Mouse (Mus musculus) MN1 (cell line): Measurements from ENCODE around the gene Tcf19.
"Not testable (repeated sequence)": the region's sequence is repeated elsewhere in the genome, so short reads cannot be mapped to it uniquely, and the experiment has no call there.

Experiments
- DNase-seq: peaks from one replicate; pipeline ENCODE4 v3.0.0-alpha.2; 2016; ENCODE audit warnings: low spot score

Gene Tcf19

DNA sequence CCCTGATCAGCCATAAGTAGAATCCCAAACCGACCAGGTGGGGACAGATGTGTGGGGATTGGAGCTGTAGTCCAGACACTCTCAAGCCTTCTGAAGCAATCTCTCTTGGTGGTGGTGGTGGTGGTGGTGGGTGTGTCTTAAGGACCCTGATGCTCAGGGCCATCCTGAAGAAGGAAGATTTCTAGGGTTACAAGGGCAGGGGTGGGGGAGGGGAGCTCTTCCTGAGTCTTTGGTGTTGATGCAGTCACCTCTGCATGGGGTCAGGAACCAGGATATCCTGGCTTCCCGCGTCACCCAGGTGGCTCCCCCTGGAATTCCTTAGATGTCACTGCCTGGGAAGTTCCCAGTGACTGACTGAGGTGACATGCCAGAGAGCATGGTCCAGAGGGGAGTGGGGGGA is 15.7 kb upstream of the Tcf19 start:
- DNase-seq, result no peak

DNA sequence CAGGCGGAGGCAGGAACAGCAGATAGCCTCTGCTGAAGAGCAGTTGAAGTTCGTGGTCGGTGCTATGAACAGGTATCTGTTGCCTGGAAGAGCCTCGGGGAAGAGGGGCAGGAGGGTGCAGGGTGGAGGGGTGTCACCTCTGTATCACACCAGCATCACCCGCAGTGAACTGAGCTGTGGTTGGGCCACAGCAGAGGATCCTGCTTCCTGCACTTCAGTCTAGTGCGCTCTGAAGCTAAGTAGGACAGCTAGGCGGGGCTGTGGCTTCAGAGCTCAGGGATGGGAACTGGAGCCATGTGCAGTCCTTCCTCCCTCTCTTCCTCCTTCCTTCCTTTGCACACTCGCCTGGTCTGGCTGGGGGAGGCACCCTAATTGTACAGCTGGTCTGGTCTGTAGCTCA is 10.0 kb upstream of the Tcf19 start:
- no peak for DNase-seq

- no peak for DNase-seq
Measured at GRCm38 (mm10) chr17:35524354-35524753, 7.7 kb upstream of the Tcf19 start.

- DNase-seq, result peak; percentile 72
Measured at GRCm38 (mm10) chr17:35517526-35517925, 902 bp upstream of the Tcf19 start.

DNA sequence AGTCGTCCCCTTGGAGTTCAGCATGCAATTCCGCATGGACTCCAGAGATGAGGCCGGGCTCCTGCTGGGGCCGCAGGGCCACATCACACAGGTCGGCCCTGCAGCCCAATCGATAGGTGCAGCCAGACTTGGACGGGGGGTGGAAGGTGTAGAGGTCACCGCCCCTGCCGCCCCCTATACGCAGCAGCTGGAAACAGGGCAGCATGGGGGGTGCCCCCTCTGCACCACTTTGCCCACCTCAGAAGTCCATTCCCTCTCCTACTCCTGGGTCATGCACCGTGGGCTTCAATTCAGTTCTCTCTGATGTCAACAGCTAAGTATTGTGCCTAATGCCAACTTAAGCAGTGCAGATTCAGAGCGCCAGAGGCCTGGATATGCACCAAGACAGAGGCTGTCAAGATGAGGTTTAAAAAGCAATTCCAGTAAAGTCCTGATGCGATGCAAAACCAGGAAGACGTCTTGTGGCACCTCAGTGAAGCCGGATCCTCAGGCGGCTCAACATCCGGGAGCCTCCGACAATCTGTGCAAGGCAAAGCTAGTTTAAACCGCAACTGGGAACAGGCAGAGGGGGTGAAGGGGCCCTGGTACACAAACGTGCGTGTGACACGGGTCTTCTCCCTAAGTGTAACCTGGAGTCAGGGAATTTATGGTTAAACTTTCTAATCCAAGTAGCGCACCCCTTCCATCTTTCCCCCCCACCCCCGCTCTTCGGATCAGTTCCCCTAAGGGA is 548 bp downstream of the Tcf19 start:
- DNase-seq, result peak; percentile 49

- no peak for DNase-seq
Measured at GRCm38 (mm10) chr17:35514756-35515155, 1.9 kb downstream of the Tcf19 start.

DNA sequence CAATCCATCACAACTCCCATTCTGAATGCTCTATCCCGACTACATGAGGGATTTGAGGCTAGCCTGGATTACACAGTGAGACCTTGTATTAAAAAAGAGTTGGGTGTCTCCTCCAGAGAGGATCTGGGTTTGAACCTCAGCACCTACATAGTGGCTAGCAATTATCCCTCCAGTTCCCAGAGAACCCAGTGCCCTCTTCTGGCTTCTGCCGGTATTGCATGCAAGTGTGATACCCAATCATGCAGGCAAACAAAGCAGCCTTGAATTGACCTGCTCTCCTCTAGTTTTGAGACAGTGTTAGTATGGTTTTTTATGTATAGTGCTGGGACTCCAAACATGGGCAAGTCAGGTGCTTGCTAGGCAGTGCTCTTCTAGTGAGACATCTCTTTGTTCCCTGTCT is 2.7 kb downstream of the Tcf19 start:
- DNase-seq, result peak; percentile 60

DNA sequence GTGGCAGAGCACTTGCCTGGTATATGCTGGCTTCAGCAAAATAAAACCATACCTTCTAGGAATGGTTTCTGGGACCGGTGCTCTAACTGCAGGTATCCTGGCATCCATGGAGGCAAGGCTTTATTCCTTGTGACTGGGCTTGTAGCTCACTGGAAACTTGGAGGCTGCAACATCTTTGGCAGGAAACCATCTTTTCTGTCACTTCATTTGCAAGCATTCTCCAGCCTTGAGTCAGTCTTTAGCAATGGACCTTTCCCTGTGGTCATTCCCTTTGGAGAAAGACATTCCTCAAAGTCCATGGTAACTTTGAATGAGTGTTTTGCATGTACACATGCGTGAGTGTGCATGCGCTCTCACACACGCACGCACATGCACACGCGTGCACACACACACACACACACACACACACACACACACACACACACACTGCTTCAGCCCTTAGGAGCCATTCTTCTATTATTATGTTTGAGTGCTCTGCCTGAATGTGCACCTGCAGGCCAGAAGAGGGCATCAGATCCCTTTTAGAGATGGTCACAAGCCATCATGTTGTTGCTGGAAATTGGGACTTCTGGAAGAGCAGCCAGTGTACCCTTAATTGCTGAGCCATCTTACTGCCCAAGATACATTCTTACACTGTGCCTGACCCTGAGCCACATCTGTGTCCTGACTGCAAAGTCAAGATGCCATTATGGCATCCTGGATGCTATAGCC is 3.6 kb downstream of the Tcf19 start:
- peak; percentile 47 for DNase-seq

- peak; percentile 55 for DNase-seq
Measured at GRCm38 (mm10) chr17:35509284-35509683, 7.3 kb downstream of the Tcf19 start.

- DNase-seq, result not testable (repeated sequence)
Measured at GRCm38 (mm10) chr17:35508279-35508678, 8.3 kb downstream of the Tcf19 start.

DNA sequence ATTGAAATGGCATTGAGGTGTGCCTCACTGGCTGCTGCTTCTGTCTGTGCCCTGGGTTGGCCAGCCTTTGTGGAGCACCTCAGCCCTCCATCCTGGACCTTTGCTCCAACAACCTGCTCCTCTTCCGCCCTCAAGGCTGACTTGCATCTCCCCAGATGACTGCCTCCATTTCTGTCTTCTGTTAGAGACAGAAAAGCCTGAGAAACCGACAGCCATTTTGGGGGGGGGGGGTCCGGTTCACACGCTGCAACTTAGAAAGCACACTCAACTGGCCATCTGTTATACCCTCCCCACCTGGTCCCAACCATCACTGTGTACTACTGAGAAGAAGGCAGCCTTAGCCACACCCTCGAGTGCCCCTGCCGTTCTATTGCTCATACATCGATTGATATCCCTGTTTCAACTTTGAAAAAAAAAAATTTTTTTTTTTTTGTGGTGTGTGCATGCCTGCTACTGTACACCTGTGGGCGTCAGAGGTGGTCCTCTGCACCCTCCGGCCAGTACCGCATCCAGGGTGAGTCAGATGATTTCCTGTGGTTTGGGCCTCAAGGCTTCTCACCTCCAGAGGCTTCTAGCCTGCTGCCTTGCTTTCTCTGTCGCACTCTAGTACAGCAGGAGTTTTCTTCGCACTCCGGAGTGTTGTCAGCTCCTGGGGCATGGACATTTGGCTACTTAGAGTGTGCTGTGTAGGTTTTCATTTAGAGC is 8.9 kb downstream of the Tcf19 start:
- DNase-seq, result no peak

GRCm38 (mm10) chr17:35506881-35507280 is 9.7 kb downstream of the Tcf19 start:
- DNase-seq, result no peak

- DNase-seq, result no peak
Measured at GRCm38 (mm10) chr17:35505776-35506175, 10.8 kb downstream of the Tcf19 start, which contains the start of gene Pou5f1. Gene Pou5f1 (plus strand): TSS chr17:35506018.

- no peak for DNase-seq
Measured at GRCm38 (mm10) chr17:35504628-35505481, 11.8 kb downstream of the Tcf19 start.

- no peak for DNase-seq
Measured at GRCm38 (mm10) chr17:35503849-35504248, 12.8 kb downstream of the Tcf19 start.

DNA sequence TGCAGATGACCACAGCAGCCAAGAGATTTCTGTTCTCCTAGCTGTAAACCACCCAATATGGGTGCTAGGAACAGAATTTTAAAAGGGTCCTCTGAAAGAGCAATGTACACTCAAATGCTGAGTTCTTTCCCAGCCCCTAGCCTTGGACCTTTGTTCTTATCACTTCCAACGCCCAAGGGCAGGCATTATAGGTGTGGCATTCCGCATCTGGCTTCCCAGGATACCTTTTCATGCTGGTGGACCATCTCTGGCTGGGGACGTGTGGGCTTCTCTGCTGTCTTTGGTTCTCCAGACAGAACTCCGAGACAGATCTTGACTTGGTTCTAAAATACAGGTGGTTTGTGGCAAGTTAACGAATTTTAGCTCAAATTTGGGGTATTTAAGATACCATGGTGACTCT is 13.9 kb downstream of the Tcf19 start:
- no peak for DNase-seq

GRCm38 (mm10) chr17:35502226-35502625 is 14.4 kb downstream of the Tcf19 start:
- DNase-seq, result no peak

- no peak for DNase-seq
Measured at GRCm38 (mm10) chr17:35497124-35497523, 19.5 kb downstream of the Tcf19 start.

DNA sequence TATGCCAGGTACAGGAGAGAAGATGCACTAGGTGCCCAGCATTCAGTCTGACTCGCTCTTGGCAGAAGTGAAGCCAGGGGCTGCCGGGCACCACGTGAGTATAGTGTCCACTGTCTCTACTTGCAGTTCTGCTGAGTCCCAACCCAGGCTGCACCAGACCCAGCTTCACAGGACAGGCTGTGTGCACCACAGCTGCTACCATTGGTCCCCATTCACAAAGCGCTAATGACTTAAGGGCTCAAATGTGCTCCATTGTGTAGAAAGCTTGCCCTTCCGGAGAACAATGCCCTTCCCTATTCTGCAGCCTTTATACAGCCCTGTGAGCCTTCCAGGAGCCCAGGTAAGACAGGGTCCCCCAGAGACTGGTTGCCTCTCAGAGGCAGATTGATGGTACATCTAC is 26.3 kb downstream of the Tcf19 start:
- no peak for DNase-seq

GRCm38 (mm10) chr17:35488041-35488440 is 28.6 kb downstream of the Tcf19 start:
- DNase-seq, result no peak

DNA sequence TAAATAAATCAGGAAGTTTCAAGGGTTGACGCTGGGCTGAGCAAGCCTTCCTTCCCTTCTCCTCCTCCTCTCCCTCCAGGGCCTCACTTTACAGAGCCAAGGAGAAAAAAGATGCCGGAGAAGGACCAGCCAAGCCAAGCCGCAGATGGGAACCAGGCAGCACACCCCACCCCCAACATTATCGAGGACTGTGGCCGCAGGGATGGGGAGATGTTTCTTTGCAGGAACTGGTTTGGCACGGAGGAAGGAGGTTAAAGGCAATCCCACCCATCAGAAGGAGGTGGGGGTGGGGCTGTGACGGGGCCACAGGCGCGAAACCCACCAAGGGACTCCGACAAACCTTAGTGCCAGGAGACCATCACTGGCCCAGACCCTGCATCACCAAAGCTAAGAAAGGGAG is 29.9 kb downstream of the Tcf19 start:
- DNase-seq, result no peak

GRCm38 (mm10) chr17:35485702-35486101 is 30.9 kb downstream of the Tcf19 start:
- DNase-seq, result no peak
